8 mouse cellular contexts compared by ENCODE assay signal in the genomic region with DNA sequence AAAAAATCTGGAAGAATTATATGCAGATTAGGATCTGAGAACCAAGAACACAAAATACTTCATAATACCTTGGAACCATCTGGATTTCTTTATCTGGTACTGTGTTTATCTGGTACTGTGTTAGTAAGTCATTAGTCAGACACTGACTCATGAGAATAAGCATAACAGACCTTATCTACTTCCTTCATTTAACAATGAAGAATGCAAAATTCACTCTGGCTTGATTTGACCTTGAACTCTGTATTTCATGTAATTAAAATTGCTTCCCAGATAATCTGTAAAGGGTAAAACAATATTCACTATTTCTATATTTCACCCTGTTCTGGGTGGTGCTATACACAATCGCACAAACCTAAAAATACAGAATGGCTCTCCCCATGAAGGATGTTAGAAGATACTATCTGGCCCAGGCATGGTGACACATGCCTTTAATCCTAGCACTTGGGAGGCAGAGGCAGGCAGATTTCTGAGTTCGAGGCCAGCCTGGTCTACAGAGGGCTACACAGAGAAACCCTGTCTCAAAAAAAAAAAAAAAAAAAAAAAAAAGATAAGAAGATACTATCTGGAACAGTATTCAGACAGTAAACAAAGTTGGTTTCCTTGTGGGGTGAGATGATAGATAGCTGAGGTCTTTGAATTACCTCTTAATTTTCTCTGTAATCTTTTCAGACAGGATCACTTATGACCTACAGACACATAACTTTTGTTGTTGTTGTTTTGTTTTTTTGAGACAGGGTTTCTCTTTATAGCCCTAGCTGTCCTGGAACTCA. TPM values are rescaled to one million over a fixed set of nuclear protein-coding genes. Genes with fewer than 3 reads are reported as not detected.
DNase-seq lines count a peak whose midpoint lies in the region; ATAC-seq and TF ChIP-seq lines count a peak whose summit lies in the region.

No protein-coding gene starts in this region.

- H3K4me1 ChIP-seq in heart, embryonic 16.5 days (ENCODE audit: control insufficient read depth, insufficient read depth, low read length): peaks cover 6% of the 10 kb centered on the region; the same call in 1 of the 2 replicates
- no peaks in the 10 kb centered on the region for H3K4me1 ChIP-seq in hindbrain, postnatal 0 days (ENCODE audit: insufficient read depth, low read length)
- H3K4me1 ChIP-seq in midbrain, embryonic 16.5 days (ENCODE audit: control insufficient read depth, insufficient read depth, low read length): peaks cover 13% of the 10 kb centered on the region

- no peak for ATAC-seq in heart, embryonic 16.5 days (replicated peaks; ENCODE audit: extremely low read depth, insufficient read depth, low FRiP score)
- no peak for ATAC-seq in hindbrain, postnatal 0 days
- ATAC-seq in midbrain, embryonic 16.5 days: no peak

- no peak overlapping the region for H3K9ac ChIP-seq in heart, embryonic 16.5 days (ENCODE audit: low read length)
- no peak overlapping the region for H3K9ac ChIP-seq in hindbrain, postnatal 0 days (replicated peaks; ENCODE audit: low read length)
- H3K9ac ChIP-seq in midbrain, embryonic 16.5 days (ENCODE audit: low read depth, low read length): no peak overlapping the region

- H3K27ac ChIP-seq in heart, embryonic 16.5 days (ENCODE audit: low read length): no peak overlapping the region
- H3K27ac ChIP-seq in hindbrain, postnatal 0 days: no peak overlapping the region
- no peak overlapping the region for H3K27ac ChIP-seq in midbrain, embryonic 16.5 days (ENCODE audit: low read length)

- H3K9me3 ChIP-seq in heart, embryonic 16.5 days (replicated peaks; ENCODE audit: control insufficient read depth, low read length): no peaks in the 10 kb centered on the region
- no peaks in the 10 kb centered on the region for H3K9me3 ChIP-seq in hindbrain, postnatal 0 days (ENCODE audit: low read length)
- H3K9me3 ChIP-seq in midbrain, embryonic 16.5 days (replicated peaks; ENCODE audit: control insufficient read depth, low read length, poor library complexity, severe bottlenecking): no peaks in the 10 kb centered on the region

- 91% methylated on average over 2 of the region's 2 CpGs for WGBS in heart, embryonic 16.5 days
- WGBS in hindbrain, postnatal 0 days: 94% methylated on average over 2 of the region's 2 CpGs
- WGBS in midbrain, embryonic 16.5 days: 97% methylated on average over 2 of the region's 2 CpGs

- H3K4me2 ChIP-seq in heart, embryonic 16.5 days (ENCODE audit: low read depth, low read length): peak overlapping the region; percentile 60
- peak overlapping the region; percentile 82; the same call in 1 of the 2 replicates for H3K4me2 ChIP-seq in hindbrain, postnatal 0 days (ENCODE audit: low read depth, low read length)
- peak overlapping the region; percentile 50 for H3K4me2 ChIP-seq in midbrain, embryonic 16.5 days (ENCODE audit: low read length)

- peak overlapping the region; percentile 72 for H3K4me3 ChIP-seq in heart, embryonic 16.5 days (ENCODE audit: low read length)
- peak overlapping the region; percentile 92 for H3K4me3 ChIP-seq in hindbrain, postnatal 0 days (ENCODE audit: low read length)
- peak overlapping the region; percentile 92 for H3K4me3 ChIP-seq in midbrain, embryonic 16.5 days (ENCODE audit: low read depth, low read length)

- no peak for DNase-seq in heart, postnatal 36 days
- peak; percentile 46 for DNase-seq in NIH3T3 (ENCODE audit: low read depth)
- DNase-seq in hindbrain, postnatal 0 days (ENCODE audit: low spot score): no peak
- DNase-seq in spleen, postnatal 14 days (ENCODE audit: low spot score in 2 of 2): no peak
- DNase-seq in adrenal gland, postnatal 4 days (ENCODE audit: low spot score in 2 of 2): no peak
- no peak for DNase-seq in thymus, postnatal 36 days

- peaks cover 3% of the 10 kb centered on the region; the same call in 1 of the 2 replicates for H3K27me3 ChIP-seq in heart, embryonic 16.5 days (ENCODE audit: control insufficient read depth, insufficient read depth, low read length)
- no peaks in the 10 kb centered on the region for H3K27me3 ChIP-seq in hindbrain, postnatal 0 days (ENCODE audit: insufficient read depth, low read length)
- H3K27me3 ChIP-seq in midbrain, embryonic 16.5 days (ENCODE audit: control insufficient read depth, insufficient read depth, low read depth, low read length): no peaks in the 10 kb centered on the region

- intact Hi-C loops in heart, postnatal 36 days (cut with DNase I): loop anchor here (2.0 to 5.0 kb wide), 3 partner anchors 14 to 87 kb away; a partner anchor contains a TSS

- TF ChIP-seq CTCF in hindbrain, postnatal 0 days (IDR thresholded peaks at IDR 0.05; ENCODE audit: low read depth): no peak

- peaks cover 17% of the 10 kb centered on the region for H3K36me3 ChIP-seq in heart, embryonic 16.5 days (ENCODE audit: control insufficient read depth, insufficient read depth)
- H3K36me3 ChIP-seq in hindbrain, postnatal 0 days (ENCODE audit: insufficient read depth, low read length): peaks cover 20% of the 10 kb centered on the region
- peaks cover 12% of the 10 kb centered on the region for H3K36me3 ChIP-seq in midbrain, embryonic 16.5 days (ENCODE audit: control insufficient read depth, insufficient read depth, low read length)

RNA-seq across cellular contexts. Expression of a gene that starts 0.9 kb away (rescaled TPM):
- 67.1 and 70.8 TPM in 2 replicates for polyA plus RNA-seq in heart, embryonic 16.5 days (2015; fragmentation: Nextera tagmentation; extraction: Ambion mirVana)
- 100 to 1,000 TPM; 187 to 210 TPM for total RNA-seq in heart, postnatal 36 days (2021)
- 86.2 and 93.6 TPM in 2 replicates for total RNA-seq in hindbrain, postnatal 0 days (2014; rRNA removed)
- polyA plus RNA-seq in hindbrain, postnatal 0 days (2015; fragmentation: Nextera tagmentation; extraction: Ambion mirVana): 78.2 and 79.0 TPM in 2 replicates
- 50.1 and 58.7 TPM in 2 replicates for polyA plus RNA-seq in midbrain, embryonic 16.5 days (2015; fragmentation: Nextera tagmentation; extraction: Ambion mirVana)
- total RNA-seq in adrenal gland, postnatal 4 days (2021): 100 to 1,000 TPM; 137 to 138 TPM

RNA-seq across cellular contexts. Expression of a gene that starts 14.9 kb away (rescaled TPM):
- 16.3 and 16.9 TPM in 2 replicates for polyA plus RNA-seq in heart, embryonic 16.5 days (2015; fragmentation: Nextera tagmentation; extraction: Ambion mirVana)
- total RNA-seq in heart, postnatal 36 days (2021): 10 to 100 TPM; 28.4 to 29.6 TPM
- total RNA-seq in hindbrain, postnatal 0 days (2014; rRNA removed): 34.2 and 36.0 TPM in 2 replicates
- polyA plus RNA-seq in hindbrain, postnatal 0 days (2015; fragmentation: Nextera tagmentation; extraction: Ambion mirVana): 17.1 and 19.0 TPM in 2 replicates
- 27.5 and 30.7 TPM in 2 replicates for polyA plus RNA-seq in midbrain, embryonic 16.5 days (2015; fragmentation: Nextera tagmentation; extraction: Ambion mirVana)
- total RNA-seq in adrenal gland, postnatal 4 days (2021): 10 to 100 TPM; 63.3 to 69.2 TPM

RNA-seq across cellular contexts. Expression of a gene that starts 15.1 kb away (rescaled TPM):
- polyA plus RNA-seq in heart, embryonic 16.5 days (2015; fragmentation: Nextera tagmentation; extraction: Ambion mirVana): 58.0 and 64.5 TPM in 2 replicates
- total RNA-seq in heart, postnatal 36 days (2021): 10 to 100 TPM; 47.4 to 47.7 TPM
- total RNA-seq in hindbrain, postnatal 0 days (2014; rRNA removed): 77.1 and 112 TPM in 2 replicates
- 107 and 113 TPM in 2 replicates for polyA plus RNA-seq in hindbrain, postnatal 0 days (2015; fragmentation: Nextera tagmentation; extraction: Ambion mirVana)
- polyA plus RNA-seq in midbrain, embryonic 16.5 days (2015; fragmentation: Nextera tagmentation; extraction: Ambion mirVana): 89.6 and 92.8 TPM in 2 replicates
- total RNA-seq in adrenal gland, postnatal 4 days (2021): 10 to 100 TPM; 79.3 to 87.3 TPM

RNA-seq across cellular contexts. Expression of a gene that starts 30.0 kb away (rescaled TPM):
- polyA plus RNA-seq in heart, embryonic 16.5 days (2015; fragmentation: Nextera tagmentation; extraction: Ambion mirVana): 0.32 and 0.51 TPM in 2 replicates
- total RNA-seq in heart, postnatal 36 days (2021): under 1 TPM; 0.50 to 0.62 TPM
- total RNA-seq in hindbrain, postnatal 0 days (2014; rRNA removed): 0.10 TPM in 1 of 2 replicates, not detected in the other
- 0.15 TPM in 1 of 2 replicates, not detected in the other for polyA plus RNA-seq in hindbrain, postnatal 0 days (2015; fragmentation: Nextera tagmentation; extraction: Ambion mirVana)
- 0.15 and 0.25 TPM in 2 replicates for polyA plus RNA-seq in midbrain, embryonic 16.5 days (2015; fragmentation: Nextera tagmentation; extraction: Ambion mirVana)
- total RNA-seq in adrenal gland, postnatal 4 days (2021): 1 to 10 TPM in 1 of 2 experiments, under 1 TPM in 1; 0.73 to 1.5 TPM

RNA-seq across cellular contexts. Expression of a gene that starts 40.7 kb away (rescaled TPM):
- 27.7 and 28.5 TPM in 2 replicates for polyA plus RNA-seq in heart, embryonic 16.5 days (2015; fragmentation: Nextera tagmentation; extraction: Ambion mirVana)
- total RNA-seq in heart, postnatal 36 days (2021): under 1 TPM; 0.54 to 0.58 TPM
- 26.7 and 31.4 TPM in 2 replicates for total RNA-seq in hindbrain, postnatal 0 days (2014; rRNA removed)
- 9.1 and 9.9 TPM in 2 replicates for polyA plus RNA-seq in hindbrain, postnatal 0 days (2015; fragmentation: Nextera tagmentation; extraction: Ambion mirVana)
- 4.2 and 6.5 TPM in 2 replicates for polyA plus RNA-seq in midbrain, embryonic 16.5 days (2015; fragmentation: Nextera tagmentation; extraction: Ambion mirVana)
- total RNA-seq in adrenal gland, postnatal 4 days (2021): 10 to 100 TPM; 28.8 to 31.5 TPM
